Mouse (Mus musculus) MEL (cell line): Measurements from ENCODE around the gene Pxylp1. TPM values are rescaled to one million over a fixed set of nuclear protein-coding genes. Genes with fewer than 3 reads are reported as not detected.
A peak's percentile ranks its signal among the peaks of the same experiment; 100 is the strongest.

Source experiments
- DNase-seq: peaks from one replicate; pipeline ENCODE4 v3.0.0; 2011; ENCODE audit warnings: low read depth, low spot score
- H3K27ac ChIP-seq: 2 replicates; pipeline ENCODE4 v1.5.1; 2012; ENCODE audit warnings: low read depth, mild to moderate bottlenecking, control low read depth, low read length, moderate library complexity; ENCODE audit not compliant: control insufficient read depth
- H3K27me3 ChIP-seq, 2 experiments: fragments of 150-350 bp in 1 of 2; sonication (generic) in 1 of 2; 2 replicates each; pipeline ENCODE4 v1.6.1; 2012; ENCODE audit warnings: low read length in 2 of 2, mild to moderate bottlenecking in 2 of 2, improper control_type of control experiment in 1 of 2, moderate library complexity in 1 of 2; ENCODE audit not compliant: insufficient read depth in 2 of 2, control insufficient read depth in 1 of 2
- H3K36me3 ChIP-seq, 2 experiments: 2 replicates each; pipeline ENCODE4 v1.6.1; 2012 to 2014; ENCODE audit warnings: low read length in 2 of 2, improper control_type of control experiment in 1 of 2, inconsistent platforms in 1 of 2, mild to moderate bottlenecking in 1 of 2; ENCODE audit not compliant: insufficient read depth in 2 of 2, control insufficient read depth in 1 of 2
- H3K4me1 ChIP-seq, 2 experiments: fragments of 150-350 bp in 1 of 2; sonication (generic) in 1 of 2; 2 replicates each; pipeline ENCODE4 v1.6.1; 2012; ENCODE audit warnings: low read length in 2 of 2, improper control_type of control experiment in 1 of 2, mild to moderate bottlenecking in 1 of 2; ENCODE audit not compliant: insufficient read depth in 2 of 2, control insufficient read depth in 1 of 2
- H3K4me3 ChIP-seq, 2 experiments: fragments of 150-350 bp in 1 of 2; sonication (generic) in 1 of 2; 2 replicates each; pipeline ENCODE4 v1.5.1; 2012; ENCODE audit warnings: low read depth in 2 of 2, low read length in 2 of 2, mild to moderate bottlenecking in 2 of 2, moderate library complexity in 2 of 2, control low read depth in 1 of 2, improper control_type of control experiment in 1 of 2; ENCODE audit not compliant: control insufficient read depth in 1 of 2, insufficient read depth in 1 of 2
- H3K79me2 ChIP-seq: 2 replicates; pipeline ENCODE4 v1.6.1; 2012; ENCODE audit warnings: mild to moderate bottlenecking, low read length, moderate library complexity; ENCODE audit not compliant: control insufficient read depth, poor library complexity, insufficient read depth
- H3K9ac ChIP-seq: 2 replicates; pipeline ENCODE4 v1.6.1; 2012; ENCODE audit warnings: low read depth, mild to moderate bottlenecking, control low read depth, low read length, moderate library complexity; ENCODE audit not compliant: control insufficient read depth, poor library complexity, severe bottlenecking
- H3K9me3 ChIP-seq: fragments of 150-350 bp; sonication (generic); replicated peaks from 2 replicates; pipeline ENCODE4 v1.6.1; 2012; ENCODE audit warnings: mild to moderate bottlenecking, low read length, improper control_type of control experiment, moderate library complexity; ENCODE audit not compliant: insufficient read depth
- BHLHE40 ChIP-seq: IDR thresholded peaks from 2 replicates; pipeline ENCODE4 v1.6.1; 2012; ENCODE audit warnings: low read depth, mild to moderate bottlenecking, inconsistent platforms, low read length, improper control_type of control experiment, borderline replicate concordance
- CHD1 ChIP-seq: IDR thresholded peaks from 2 replicates; pipeline ENCODE4 v1.6.1; 2012; ENCODE audit warnings: low read depth, mild to moderate bottlenecking, inconsistent platforms, low read length, improper control_type of control experiment
- E2F4 ChIP-seq: IDR thresholded peaks from 2 replicates; pipeline ENCODE4 v1.6.1; 2011; ENCODE audit warnings: low read depth, low read length, improper control_type of control experiment, borderline replicate concordance
- EP300 ChIP-seq, 2 experiments: IDR thresholded peaks; 2 replicates each; pipeline ENCODE4 v1.6.1; 2011; ENCODE audit warnings: improper control_type of control experiment in 2 of 2, low read length in 2 of 2, low read depth in 1 of 2, mild to moderate bottlenecking in 1 of 2
- ETS1 ChIP-seq: IDR thresholded peaks from 2 replicates; pipeline ENCODE4 v1.6.1; 2012; ENCODE audit warnings: low read depth, mild to moderate bottlenecking, inconsistent platforms, low read length, improper control_type of control experiment, moderate library complexity
- HCFC1 ChIP-seq: IDR thresholded peaks from 2 replicates; pipeline ENCODE4 v1.6.1; 2012; ENCODE audit warnings: low read depth, mild to moderate bottlenecking, inconsistent platforms, low read length, improper control_type of control experiment, moderate library complexity
- JUND ChIP-seq: IDR thresholded peaks from 2 replicates; pipeline ENCODE4 v1.6.1; 2011; ENCODE audit warnings: low read depth, mild to moderate bottlenecking, improper control_type of control experiment, low read length
- MYC ChIP-seq: IDR thresholded peaks from 2 replicates; pipeline ENCODE4 v1.6.1; 2011; ENCODE audit warnings: low read depth, mild to moderate bottlenecking, low read length, improper control_type of control experiment, moderate library complexity
- NELFE ChIP-seq: IDR thresholded peaks from 2 replicates; pipeline ENCODE4 v1.6.1; 2011; ENCODE audit warnings: low read depth, low read length, improper control_type of control experiment
- POLR2A ChIP-seq, 2 experiments: IDR thresholded peaks; 2 replicates each; pipeline ENCODE4 v1.6.1; 2011 to 2012; ENCODE audit warnings: low read length in 2 of 2, mild to moderate bottlenecking in 2 of 2, control low read depth in 1 of 2, improper control_type of control experiment in 1 of 2, low read depth in 1 of 2, moderate library complexity in 1 of 2; ENCODE audit not compliant: control insufficient read depth in 1 of 2, insufficient read depth in 1 of 2, poor library complexity in 1 of 2
- POLR2AphosphoS2 ChIP-seq: IDR thresholded peaks from 2 replicates; pipeline ENCODE4 v1.6.1; 2011; ENCODE audit warnings: low read length, improper control_type of control experiment
- RAD21 ChIP-seq: IDR thresholded peaks from 2 replicates; pipeline ENCODE4 v1.6.1; 2011; ENCODE audit warnings: mild to moderate bottlenecking, low read depth, low read length, improper control_type of control experiment
- RCOR1 ChIP-seq: IDR thresholded peaks from 2 replicates; pipeline ENCODE4 v1.6.1; 2012; ENCODE audit warnings: low read depth, mild to moderate bottlenecking, inconsistent platforms, low read length, improper control_type of control experiment
- SIN3A ChIP-seq: IDR thresholded peaks from 2 replicates; pipeline ENCODE4 v1.6.1; 2012; ENCODE audit warnings: low read length, improper control_type of control experiment, inconsistent platforms
- UBTF ChIP-seq: IDR thresholded peaks from 2 replicates; pipeline ENCODE4 v1.6.1; 2012; ENCODE audit warnings: low read depth, mild to moderate bottlenecking, inconsistent platforms, low read length, improper control_type of control experiment, moderate library complexity, borderline replicate concordance; ENCODE audit not compliant: insufficient read depth
- ZC3H11A ChIP-seq: IDR thresholded peaks from 2 replicates; pipeline ENCODE4 v1.6.1; 2012; ENCODE audit warnings: low read depth, mild to moderate bottlenecking, inconsistent platforms, low read length, improper control_type of control experiment
- ZKSCAN1 ChIP-seq: IDR thresholded peaks from 2 replicates; pipeline ENCODE4 v1.6.1; 2012; ENCODE audit warnings: low read depth, mild to moderate bottlenecking, inconsistent platforms, low read length, improper control_type of control experiment, moderate library complexity
- ZNF384 ChIP-seq: IDR thresholded peaks from 2 replicates; pipeline ENCODE4 v1.6.1; 2012; ENCODE audit warnings: low read depth, mild to moderate bottlenecking, inconsistent platforms, low read length, improper control_type of control experiment
- polyA plus RNA-seq, 2 experiments: library from polyadenylated mRNA; stranded (reverse) in 1 of 2; unstranded in 1 of 2; fragments of >175 nt in 1 of 2; fragments of >200 nt in 1 of 2; gene quantifications; 2 replicates each; pipeline versions ENCODE4 v1.2.1 to v1.2.4; 2012; ENCODE audit warnings: low replicate concordance in 2 of 2, low read depth in 1 of 2; ENCODE audit not compliant: insufficient read length in 2 of 2, insufficient read depth in 1 of 2, missing spikeins in 1 of 2
- total RNA-seq: library from RNA; depleted of rRNA; stranded (reverse); fragments of 300-350 nt; gene quantifications from 2 replicates; pipeline ENCODE4 v1.2.3, GENCODE M21; 2012

Pxylp1 gene
- total and polyA plus RNA-seq, 3 experiments, result 5.7 to 9.9 TPM; not detected in 1

DNA sequence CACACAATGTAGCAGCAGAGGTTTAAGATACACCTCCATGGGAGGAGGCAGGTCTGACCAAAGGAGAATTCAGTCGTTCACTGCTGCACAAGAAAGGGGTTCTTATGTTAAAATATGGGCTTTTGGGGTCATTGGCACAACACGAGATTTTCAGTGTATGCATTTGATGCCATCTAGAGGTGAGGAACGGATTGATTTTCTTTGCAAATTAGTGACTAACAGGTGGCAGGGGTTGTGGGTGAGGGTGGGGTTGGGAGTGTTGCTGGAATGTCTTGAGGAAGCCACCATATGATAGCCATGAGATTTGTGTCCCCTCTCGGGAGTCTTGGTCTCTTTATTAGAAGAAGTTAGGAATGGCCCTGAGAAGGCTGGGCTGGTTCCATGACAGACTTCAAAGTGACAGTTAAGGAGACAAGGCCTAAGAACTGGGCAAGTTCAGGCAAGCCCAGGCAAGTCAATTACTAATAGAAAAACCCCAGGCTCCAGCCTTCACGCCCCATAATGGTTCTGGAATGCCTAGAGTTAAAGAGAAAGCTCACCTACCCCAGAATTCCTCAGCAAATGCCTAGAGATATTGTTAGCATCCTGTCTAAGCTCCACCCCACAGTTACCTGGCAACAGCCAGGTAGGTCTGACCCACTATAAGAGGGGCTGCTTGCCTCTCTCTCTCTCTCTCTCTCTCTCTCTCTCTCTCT, 92.2 kb downstream of the Pxylp1 start (continued):
- no peak for TF ChIP-seq RCOR1
- TF ChIP-seq CHD1, result no peak
- 0 out of 2 replicates have a peak, but pooled peaks have one; percentile 30 for TF ChIP-seq MYC
- TF ChIP-seq NELFE, result no peak
- TF ChIP-seq POLR2A (IDR thresholded peaks at IDR 0.05; ENCODE audit: control insufficient read depth in 1 of 2, insufficient read depth in 1 of 2, low read depth in 1 of 2, low read length in 2 of 2, poor library complexity in 1 of 2), result no peak
- TF ChIP-seq UBTF, result no peak
- 0 out of 2 replicates have a peak, but pooled peaks have one; percentile 31 for TF ChIP-seq BHLHE40
- TF ChIP-seq JUND, result no peak
- no peak for TF ChIP-seq HCFC1

DNA sequence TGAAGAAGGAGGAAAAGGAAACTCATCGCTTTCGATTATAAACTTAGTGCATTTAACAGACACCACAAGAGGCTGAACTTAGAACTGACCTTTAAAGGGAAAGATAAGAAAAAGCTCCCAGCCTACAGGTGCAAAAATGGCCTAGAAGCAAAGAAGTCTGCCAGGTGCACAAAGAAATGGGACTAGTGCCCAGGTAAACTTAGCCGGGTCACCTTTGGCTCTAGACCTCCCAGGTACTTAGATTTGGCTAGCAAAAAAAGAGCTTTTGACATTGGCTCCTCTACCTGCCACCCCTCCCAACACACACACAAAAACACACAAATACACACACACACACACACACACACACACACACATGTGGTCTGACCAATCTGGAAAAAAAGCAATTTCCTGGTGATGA, 95.2 kb downstream of the Pxylp1 start:
- TF ChIP-seq EP300 (IDR thresholded peaks at IDR 0.05; ENCODE audit: low read depth in 1 of 2, low read length in 2 of 2), result no peak
- no peak for TF ChIP-seq ZKSCAN1
- TF ChIP-seq ZC3H11A, result no peak
- no peak for TF ChIP-seq POLR2AphosphoS2
- TF ChIP-seq ZNF384, result no peak
- TF ChIP-seq RAD21, result no peak
- TF ChIP-seq RCOR1, result no peak
- no peak for TF ChIP-seq NELFE
- TF ChIP-seq E2F4, result no peak
- no peak for TF ChIP-seq JUND
- TF ChIP-seq SIN3A, result no peak
- TF ChIP-seq POLR2A (IDR thresholded peaks at IDR 0.05; ENCODE audit: control insufficient read depth in 1 of 2, insufficient read depth in 1 of 2, low read depth in 1 of 2, low read length in 2 of 2, poor library complexity in 1 of 2), result no peak
- TF ChIP-seq ETS1, result no peak
- TF ChIP-seq, all 39 proteins: peak for 0
- DNase-seq, result no peak
- H3K27ac ChIP-seq, result no peak overlapping the region
- H3K4me3 ChIP-seq, result no peak overlapping the region
- H3K9me3 ChIP-seq, result no peaks in the 10 kb centered on the region
- no peaks in the 10 kb centered on the region for H3K79me2 ChIP-seq
- H3K27me3 ChIP-seq, result no peaks in the 10 kb centered on the region
- H3K36me3 ChIP-seq, result peaks cover 0 to 6% of the 10 kb centered on the region in 2 experiments; a peak in 2 of 4 replicates
- no peak overlapping the region for H3K9ac ChIP-seq
- peaks cover 6 to 7% of the 10 kb centered on the region in 2 experiments; a peak in 2 of 4 replicates for H3K4me1 ChIP-seq
